Mouse (Mus musculus): Measurements from ENCODE around the gene Whrn. TPM values are rescaled to one million over a fixed set of nuclear protein-coding genes. Genes with fewer than 3 reads are reported as not detected.

Whrn gene
- total RNA-seq, 1 experiment: 5.0 TPM

DNA sequence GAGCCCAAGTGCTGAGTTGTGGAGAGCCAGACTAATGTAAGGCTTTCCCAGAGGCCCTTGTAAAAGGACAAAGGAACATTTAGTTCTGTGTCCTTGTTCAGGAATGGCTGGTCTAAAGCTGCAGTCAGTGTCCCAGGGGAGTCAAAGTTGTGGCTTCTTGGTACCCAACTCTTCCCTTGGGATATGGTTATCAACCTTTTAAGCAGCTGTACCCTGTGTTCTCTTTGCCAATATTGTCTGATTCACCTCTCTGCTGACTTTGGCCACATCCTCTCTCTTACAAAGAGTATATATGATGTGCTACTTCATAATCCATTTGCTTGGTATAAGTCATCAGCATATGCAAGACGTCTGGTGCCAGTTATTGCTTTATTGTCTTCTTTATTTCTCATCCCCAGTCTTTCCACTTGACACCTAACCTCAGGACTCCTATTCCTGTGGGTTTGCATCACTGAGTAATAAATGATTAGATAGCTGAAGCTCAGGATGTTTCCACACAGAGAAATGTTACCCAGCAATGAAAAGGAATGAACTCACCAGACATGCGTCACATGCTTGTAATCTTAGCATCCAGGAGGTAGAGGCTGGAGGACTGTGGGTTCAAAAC lies 26.1 kb upstream of the Whrn start:
- Histone ChIP-seq H3K4me1 (ENCODE audit: control insufficient read depth in 2 of 2, insufficient read depth in 2 of 2, low read length in 2 of 2, poor library complexity in 1 of 2) (no peaks in the 10 kb centered on the region), H3K27ac (ENCODE audit: insufficient read depth, low read depth, low read length, poor library complexity, severe bottlenecking) (no peak overlapping the region), H3K9ac (ENCODE audit: insufficient read depth, low read depth, low read length, poor library complexity, severe bottlenecking) (no peak overlapping the region), H3K4me3 (ENCODE audit: insufficient read depth in 1 of 2, low read depth in 1 of 2, low read length in 2 of 2, poor library complexity in 1 of 2, severe bottlenecking in 1 of 2) (no peak overlapping the region), H3K36me3 (ENCODE audit: control insufficient read depth, insufficient read depth, low read length, poor library complexity, severe bottlenecking) (no peaks in the 10 kb centered on the region), H3K9me3 (ENCODE audit: control insufficient read depth, insufficient read depth, low read depth, low read length) (no peaks in the 10 kb centered on the region)
- DNase-seq (ENCODE audit: low read depth, low spot score): no peak
- TF ChIP-seq HCFC1 (IDR thresholded peaks at IDR 0.05; ENCODE audit: borderline replicate concordance, insufficient read depth, low read length): no peak
- no peak for TF ChIP-seq MAFK (IDR thresholded peaks at IDR 0.05; ENCODE audit: insufficient read depth, low read depth, low read length)
- TF ChIP-seq ZNF384 (IDR thresholded peaks at IDR 0.05; ENCODE audit: low read depth, low read length): no peak
- no peak for TF ChIP-seq CHD2 (IDR thresholded peaks at IDR 0.05; ENCODE audit: low read depth, low read length)
- TF ChIP-seq ZC3H11A (IDR thresholded peaks at IDR 0.05; ENCODE audit: borderline replicate concordance, low read depth, low read length): no peak
- in situ Hi-C loops (cut with MboI; ENCODE audit: low sequenced_read_pairs in 2 of 2, unreplicated experiment in 2 of 2): no loop called here

DNA sequence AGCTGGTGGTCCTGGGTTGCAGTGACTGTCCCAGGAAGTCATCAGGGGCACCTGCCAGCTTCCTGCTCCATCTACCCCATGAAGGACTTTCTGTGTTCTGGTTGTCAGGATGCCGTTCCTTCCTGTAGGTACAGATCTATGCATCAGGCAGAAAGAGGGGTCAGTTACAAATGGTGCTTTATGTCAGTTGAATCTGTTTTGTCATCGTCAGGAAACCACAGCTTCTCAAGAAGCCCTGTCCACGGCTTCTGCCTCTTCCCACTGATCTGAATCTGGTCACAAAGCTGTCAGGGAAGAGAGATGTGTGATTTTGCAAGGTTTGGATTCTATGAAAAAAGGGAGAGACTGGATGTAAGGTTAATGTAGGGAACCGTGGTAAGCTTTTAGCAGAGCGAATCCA lies 19.2 kb upstream of the Whrn start:
- in situ Hi-C loops (cut with MboI; ENCODE audit: low sequenced_read_pairs in 2 of 2, unreplicated experiment in 2 of 2): no loop called here
- Histone ChIP-seq H3K36me3 (ENCODE audit: control insufficient read depth, insufficient read depth, low read length, poor library complexity, severe bottlenecking) (no peaks in the 10 kb centered on the region), H3K4me3 (ENCODE audit: insufficient read depth in 1 of 2, low read depth in 1 of 2, low read length in 2 of 2, poor library complexity in 1 of 2, severe bottlenecking in 1 of 2) (no peak overlapping the region), H3K27ac (ENCODE audit: insufficient read depth, low read depth, low read length, poor library complexity, severe bottlenecking) (no peak overlapping the region), H3K4me1 (ENCODE audit: control insufficient read depth in 2 of 2, insufficient read depth in 2 of 2, low read length in 2 of 2, poor library complexity in 1 of 2) (no peaks in the 10 kb centered on the region), H3K9ac (ENCODE audit: insufficient read depth, low read depth, low read length, poor library complexity, severe bottlenecking) (no peak overlapping the region), H3K9me3 (ENCODE audit: control insufficient read depth, insufficient read depth, low read depth, low read length) (no peaks in the 10 kb centered on the region)
- no peak for DNase-seq (ENCODE audit: low read depth, low spot score)
- TF ChIP-seq ZC3H11A (IDR thresholded peaks at IDR 0.05; ENCODE audit: borderline replicate concordance, low read depth, low read length) (no peak), MAFK (IDR thresholded peaks at IDR 0.05; ENCODE audit: insufficient read depth, low read depth, low read length) (no peak), HCFC1 (IDR thresholded peaks at IDR 0.05; ENCODE audit: borderline replicate concordance, insufficient read depth, low read length) (no peak), CHD2 (IDR thresholded peaks at IDR 0.05; ENCODE audit: low read depth, low read length) (no peak), ZNF384 (IDR thresholded peaks at IDR 0.05; ENCODE audit: low read depth, low read length) (no peak)

DNA sequence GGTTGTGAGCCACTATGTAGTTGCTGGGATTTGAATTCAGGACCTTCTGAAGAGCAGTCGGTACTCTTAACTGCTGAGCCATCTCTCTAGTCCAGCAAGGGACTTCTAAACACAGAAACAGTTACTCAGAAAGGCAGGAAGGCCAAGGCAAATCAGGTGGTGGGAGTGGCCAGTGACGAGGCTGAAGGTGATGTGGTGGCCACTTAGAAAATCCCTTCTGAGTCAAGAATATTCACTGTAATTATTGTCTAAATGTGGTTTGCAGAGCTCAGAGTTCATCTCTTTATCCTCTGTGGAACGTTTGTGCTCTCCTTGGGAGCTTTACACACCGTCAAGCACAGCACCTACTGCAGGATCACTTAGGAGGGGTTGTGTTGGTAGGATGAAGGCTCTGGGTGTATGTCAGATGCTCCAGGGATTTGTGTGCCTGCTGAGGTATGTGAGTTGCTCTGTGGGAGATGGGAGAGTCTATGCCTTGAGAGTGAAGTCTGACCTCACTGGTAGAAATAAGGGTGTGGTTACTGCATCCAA lies 18.7 kb upstream of the Whrn start:
- Histone ChIP-seq H3K9me3 (ENCODE audit: control insufficient read depth, insufficient read depth, low read depth, low read length) (no peaks in the 10 kb centered on the region), H3K36me3 (ENCODE audit: control insufficient read depth, insufficient read depth, low read length, poor library complexity, severe bottlenecking) (no peaks in the 10 kb centered on the region), H3K27ac (ENCODE audit: insufficient read depth, low read depth, low read length, poor library complexity, severe bottlenecking) (no peak overlapping the region), H3K4me3 (ENCODE audit: insufficient read depth in 1 of 2, low read depth in 1 of 2, low read length in 2 of 2, poor library complexity in 1 of 2, severe bottlenecking in 1 of 2) (no peak overlapping the region), H3K4me1 (ENCODE audit: control insufficient read depth in 2 of 2, insufficient read depth in 2 of 2, low read length in 2 of 2, poor library complexity in 1 of 2) (no peaks in the 10 kb centered on the region), H3K9ac (ENCODE audit: insufficient read depth, low read depth, low read length, poor library complexity, severe bottlenecking) (no peak overlapping the region)
- in situ Hi-C loops (cut with MboI; ENCODE audit: low sequenced_read_pairs in 2 of 2, unreplicated experiment in 2 of 2): no loop called here
- TF ChIP-seq CHD2 (IDR thresholded peaks at IDR 0.05; ENCODE audit: low read depth, low read length): no peak
- no peak for TF ChIP-seq MAFK (IDR thresholded peaks at IDR 0.05; ENCODE audit: insufficient read depth, low read depth, low read length)
- TF ChIP-seq ZNF384 (IDR thresholded peaks at IDR 0.05; ENCODE audit: low read depth, low read length): no peak
- TF ChIP-seq ZC3H11A (IDR thresholded peaks at IDR 0.05; ENCODE audit: borderline replicate concordance, low read depth, low read length): no peak
- no peak for TF ChIP-seq HCFC1 (IDR thresholded peaks at IDR 0.05; ENCODE audit: borderline replicate concordance, insufficient read depth, low read length)
- no peak for DNase-seq (ENCODE audit: low read depth, low spot score)

DNA sequence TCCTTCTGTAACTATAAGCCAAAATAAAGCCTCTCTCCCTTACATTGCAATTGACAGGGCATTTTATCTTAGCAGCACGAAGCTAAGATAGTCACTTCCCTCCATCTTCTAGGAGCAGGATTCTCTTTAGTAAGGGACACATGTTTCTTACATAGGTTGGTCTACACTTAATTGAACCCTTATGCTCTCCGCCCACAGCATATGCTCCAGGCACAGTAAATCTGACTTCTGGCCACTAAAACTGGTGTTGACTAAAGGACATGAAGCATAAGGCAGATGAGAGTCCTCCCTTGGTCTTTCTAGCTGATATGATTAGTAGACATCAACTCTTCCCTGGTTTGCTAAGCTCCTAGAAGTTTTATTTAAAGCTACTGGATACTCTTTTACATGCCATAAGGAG lies 17.1 kb upstream of the Whrn start:
- H3K9ac ChIP-seq (ENCODE audit: insufficient read depth, low read depth, low read length, poor library complexity, severe bottlenecking): no peak overlapping the region
- in situ Hi-C loops (cut with MboI; ENCODE audit: low sequenced_read_pairs in 2 of 2, unreplicated experiment in 2 of 2): no loop called here
- no peak for DNase-seq (ENCODE audit: low read depth, low spot score)

More for the DNA sequence above, 17.1 kb upstream of the Whrn start:
- H3K4me3 ChIP-seq (ENCODE audit: insufficient read depth in 1 of 2, low read depth in 1 of 2, low read length in 2 of 2, poor library complexity in 1 of 2, severe bottlenecking in 1 of 2): no peak overlapping the region
- H3K4me1 ChIP-seq (ENCODE audit: control insufficient read depth in 2 of 2, insufficient read depth in 2 of 2, low read length in 2 of 2, poor library complexity in 1 of 2): no peaks in the 10 kb centered on the region
- H3K27ac ChIP-seq (ENCODE audit: insufficient read depth, low read depth, low read length, poor library complexity, severe bottlenecking): no peak overlapping the region
- no peaks in the 10 kb centered on the region for H3K9me3 ChIP-seq (ENCODE audit: control insufficient read depth, insufficient read depth, low read depth, low read length)
- H3K36me3 ChIP-seq (ENCODE audit: control insufficient read depth, insufficient read depth, low read length, poor library complexity, severe bottlenecking): no peaks in the 10 kb centered on the region
- TF ChIP-seq CHD2 (IDR thresholded peaks at IDR 0.05; ENCODE audit: low read depth, low read length) (no peak), ZC3H11A (IDR thresholded peaks at IDR 0.05; ENCODE audit: borderline replicate concordance, low read depth, low read length) (no peak), HCFC1 (IDR thresholded peaks at IDR 0.05; ENCODE audit: borderline replicate concordance, insufficient read depth, low read length) (no peak), MAFK (IDR thresholded peaks at IDR 0.05; ENCODE audit: insufficient read depth, low read depth, low read length) (no peak), ZNF384 (IDR thresholded peaks at IDR 0.05; ENCODE audit: low read depth, low read length) (no peak)

Measured in ES-E14 (cell line).